Mouse (Mus musculus): ENCODE data around the gene Txk. TPM values are rescaled to one million over a fixed set of nuclear protein-coding genes. Genes with fewer than 3 reads are reported as not detected.

Txk gene
- total RNA-seq (2021) = not detected
- long read RNA-seq, experiment 1 = 0 reads
- long read RNA-seq, experiment 2 = 0 reads

DNA sequence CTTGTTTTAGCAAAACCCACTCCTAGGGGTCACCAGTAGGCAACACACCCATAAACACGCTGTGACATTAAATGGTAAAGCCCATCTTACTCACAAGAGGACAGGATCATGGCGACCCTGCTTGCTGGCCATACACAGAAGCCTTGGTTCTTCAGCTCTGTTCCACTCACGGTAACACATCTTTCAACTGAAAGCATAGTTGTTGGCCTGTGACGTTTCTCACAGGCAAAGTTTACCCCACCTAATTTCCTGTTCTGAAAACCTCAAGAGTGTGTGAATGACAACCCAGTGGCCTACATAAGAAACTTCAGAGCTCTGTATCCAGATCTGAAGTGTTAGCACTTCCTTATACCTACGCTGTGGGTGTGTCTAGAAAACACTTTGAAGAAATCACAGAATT, at the start of gene Txk:
Gene Txk (minus strand): TSS at position 193 of the 400 bp plus-strand sequence.
- DNase-seq (ENCODE audit: low spot score in 2 of 2) = no peak

DNA sequence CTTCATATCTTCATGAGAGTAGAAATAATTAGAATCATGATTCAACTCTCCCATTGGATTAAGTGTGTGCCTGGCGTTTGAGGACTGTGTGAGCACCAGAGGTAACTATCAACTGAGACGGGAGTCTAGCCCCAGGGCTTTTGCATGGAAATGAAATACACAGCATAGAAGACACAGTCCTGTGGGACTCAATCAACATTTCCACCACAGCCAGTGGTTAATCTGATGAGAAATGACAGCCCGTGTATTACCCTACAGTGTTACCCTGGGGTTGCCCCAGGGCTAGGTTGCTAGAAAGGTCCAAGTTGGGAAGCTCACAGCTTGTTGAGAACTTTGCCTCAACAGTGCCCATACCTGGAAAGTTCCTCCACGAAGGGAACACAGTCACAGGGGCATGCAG, 46.0 kb upstream of the Txk start:
- no peak for DNase-seq (ENCODE audit: low spot score in 2 of 2)

DNA sequence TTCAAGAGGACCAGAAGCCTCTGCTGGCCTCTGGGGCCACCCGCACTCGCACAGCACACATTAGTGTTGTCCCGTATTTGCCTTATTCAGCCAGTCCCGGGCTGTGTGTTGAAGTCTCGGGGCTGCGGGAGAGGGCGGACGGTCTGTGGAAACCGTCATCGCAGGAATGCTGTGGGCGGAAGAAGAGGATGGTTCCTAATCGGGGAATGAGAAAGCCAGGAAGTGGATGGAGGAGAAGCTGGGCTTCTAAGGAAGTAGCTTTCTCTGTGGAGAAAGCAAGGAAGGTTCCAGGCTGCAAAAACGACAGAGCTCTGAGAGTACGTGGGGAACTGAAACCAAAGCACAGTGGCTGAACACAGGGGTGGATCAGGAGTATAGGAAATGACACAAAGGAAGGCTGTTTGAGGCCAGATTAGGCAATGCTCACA, 43.6 kb upstream of the Txk start:
- DNase-seq (ENCODE audit: low spot score in 2 of 2) = no peak

DNA sequence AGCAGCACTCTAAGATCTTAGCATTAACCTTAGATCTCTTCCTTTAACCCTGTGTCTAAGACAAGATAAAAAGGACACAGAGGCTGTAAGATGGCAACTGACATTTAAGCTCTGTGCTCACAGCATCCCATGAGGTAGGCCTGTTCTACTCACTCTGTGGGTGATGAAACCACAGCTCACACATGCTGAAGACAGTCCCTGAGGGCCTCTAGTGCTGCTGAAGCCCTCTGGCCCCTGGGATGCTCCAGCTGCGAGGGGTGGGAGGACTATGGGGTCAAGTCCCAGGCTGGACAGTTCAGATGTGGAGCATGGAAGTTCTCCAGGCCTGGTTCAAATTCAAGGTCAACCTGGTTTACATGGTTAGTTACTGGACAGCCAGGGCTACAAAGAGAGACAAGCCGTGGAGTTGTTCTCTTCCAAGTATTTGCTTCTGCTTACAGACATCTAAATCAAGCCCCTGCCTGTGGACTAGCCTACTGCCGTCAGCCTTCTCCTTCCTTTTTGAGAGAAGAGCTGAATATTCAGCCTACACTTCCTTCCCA, 40.8 kb upstream of the Txk start:
- no peak for DNase-seq (ENCODE audit: low spot score in 2 of 2)

DNA sequence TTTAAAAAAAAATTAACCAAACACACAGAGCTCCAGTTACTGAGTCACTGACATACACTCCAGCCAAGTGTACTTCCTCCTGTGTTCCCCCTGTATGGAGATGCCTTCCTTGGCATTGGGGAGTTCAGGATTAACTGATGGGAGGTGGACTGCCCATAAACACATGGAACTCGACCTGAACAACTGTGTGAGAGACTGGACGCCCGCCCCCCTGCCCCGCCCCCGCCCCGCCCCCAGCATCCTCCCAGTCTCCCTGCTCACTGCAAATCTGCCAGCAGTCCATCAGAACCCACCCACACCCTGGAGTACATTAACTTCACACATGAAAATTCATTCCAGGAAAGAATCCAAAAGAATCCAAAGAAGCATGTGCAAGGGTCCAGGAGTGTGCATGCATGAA, 39.2 kb upstream of the Txk start:
- no peak for DNase-seq (ENCODE audit: low spot score in 2 of 2)

DNA sequence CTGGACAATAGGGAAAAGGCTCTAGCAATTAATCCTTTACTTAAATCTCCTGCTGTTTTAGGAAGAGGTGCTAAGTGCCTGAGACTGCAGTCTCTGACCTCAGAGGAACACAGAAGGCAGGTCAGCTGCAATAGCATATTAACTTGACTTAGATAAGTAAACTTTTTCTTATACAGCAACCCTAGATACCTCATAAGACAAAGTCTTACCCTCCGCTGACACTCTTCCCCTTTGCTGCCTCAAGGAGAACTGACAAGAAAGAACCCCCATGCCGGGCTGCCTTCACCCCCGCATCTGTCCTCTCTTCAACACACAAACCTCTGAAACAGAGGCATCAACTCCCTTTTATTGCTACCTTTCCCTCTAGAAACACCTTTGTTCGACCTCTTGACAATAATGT, 38.8 kb upstream of the Txk start:
- no peak for DNase-seq (ENCODE audit: low spot score in 2 of 2)

DNA sequence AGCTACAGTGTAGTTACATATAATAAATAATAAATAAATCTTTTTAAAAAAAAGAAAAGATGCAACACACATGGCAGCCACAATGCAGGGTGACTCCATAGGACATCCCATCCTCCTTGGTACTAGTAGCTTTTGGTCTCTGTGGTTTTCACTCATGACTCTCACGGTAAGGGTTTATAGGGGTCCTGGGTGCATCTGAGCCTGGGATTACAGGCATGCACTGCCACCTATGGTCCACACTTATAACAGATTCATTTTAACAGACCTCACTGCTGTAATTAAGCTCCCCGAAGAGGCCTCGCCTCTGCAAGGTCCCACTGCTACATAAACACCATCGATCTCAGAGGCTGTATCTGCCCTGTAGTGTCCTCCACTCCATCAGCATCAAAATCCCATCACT, 32.9 kb upstream of the Txk start:
- no peak for DNase-seq (ENCODE audit: low spot score in 2 of 2)

DNA sequence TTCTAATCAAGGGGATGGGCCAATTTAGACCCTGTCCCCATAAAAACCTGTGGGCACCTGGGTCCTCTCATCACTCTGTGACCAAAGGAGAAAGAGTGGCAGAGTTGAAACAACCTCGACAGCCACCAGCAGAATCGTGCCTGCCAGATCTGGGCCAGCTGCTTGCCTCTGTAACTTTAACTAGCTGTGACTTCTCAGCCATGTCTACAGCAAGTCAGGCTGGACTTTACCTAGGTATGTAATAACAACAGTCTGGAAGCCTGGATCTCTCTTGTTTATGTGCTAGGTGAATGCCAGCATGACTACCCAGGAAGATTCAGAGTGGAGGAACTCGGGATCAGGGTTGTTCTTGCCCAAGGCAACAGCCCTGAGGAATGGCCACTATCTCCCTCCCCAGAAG, 32.1 kb upstream of the Txk start:
- DNase-seq (ENCODE audit: low spot score in 2 of 2) = no peak

DNA sequence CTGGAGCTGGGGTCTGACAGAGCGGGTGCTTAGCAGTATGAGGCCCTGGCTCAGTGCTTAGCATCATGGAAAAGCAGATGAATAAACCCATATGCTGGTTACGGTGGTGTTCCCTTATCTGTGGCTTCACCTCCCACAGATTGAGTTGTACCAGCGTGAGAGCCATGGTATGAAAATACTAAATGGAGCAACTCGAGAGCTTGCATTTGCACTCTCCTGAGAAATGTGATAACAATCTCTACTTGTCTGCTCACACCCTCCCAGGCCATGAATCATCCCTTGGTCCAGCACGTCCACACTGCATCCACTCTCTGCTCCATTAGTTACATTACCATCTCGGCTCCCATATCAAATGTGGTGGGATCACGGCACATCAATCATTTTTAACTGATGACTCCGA, 31.4 kb upstream of the Txk start:
- DNase-seq (ENCODE audit: low spot score in 2 of 2) = peak in 1 of 2 experiments; percentile 46

DNA sequence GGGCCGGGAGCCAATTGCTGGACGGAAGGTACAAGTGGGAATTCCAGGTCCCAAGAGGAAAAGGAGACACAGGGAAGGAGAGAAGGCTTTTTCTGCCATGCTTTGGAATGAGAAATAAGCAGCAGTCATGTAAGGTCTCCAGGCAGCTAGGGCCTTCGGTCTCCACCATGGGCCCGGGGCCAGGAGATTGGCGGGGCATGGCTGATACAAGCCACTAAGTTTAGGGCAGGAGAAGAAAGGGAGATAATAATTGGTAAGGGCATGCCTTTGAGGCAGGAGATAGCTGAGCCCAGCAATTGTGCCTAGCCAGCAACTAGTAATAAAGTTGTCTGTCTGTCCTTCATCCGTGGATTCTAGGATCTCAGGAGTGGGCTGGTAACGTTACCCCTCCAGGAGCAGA, 30.5 kb upstream of the Txk start:
- no peak for DNase-seq (ENCODE audit: low spot score in 2 of 2)

DNA sequence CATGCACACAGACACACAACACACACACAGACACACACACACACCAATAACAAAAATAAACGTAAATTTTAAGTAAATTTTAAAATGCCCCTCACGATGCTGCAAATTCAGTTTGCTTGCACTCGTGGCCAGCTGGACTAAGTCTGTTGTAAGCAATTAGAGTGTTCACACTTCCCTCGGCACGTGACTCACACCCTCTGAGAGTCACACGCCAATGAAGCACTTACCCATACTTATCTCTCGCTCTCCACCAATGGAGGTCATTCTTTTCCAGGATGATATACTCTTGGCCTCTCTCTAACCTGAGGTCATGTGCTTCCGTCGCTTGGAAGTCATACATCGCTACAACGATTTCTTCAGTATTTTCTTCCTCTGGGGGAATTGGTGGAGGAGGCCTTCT, 29.2 kb upstream of the Txk start:
- no peak for DNase-seq (ENCODE audit: low spot score in 2 of 2)

DNA sequence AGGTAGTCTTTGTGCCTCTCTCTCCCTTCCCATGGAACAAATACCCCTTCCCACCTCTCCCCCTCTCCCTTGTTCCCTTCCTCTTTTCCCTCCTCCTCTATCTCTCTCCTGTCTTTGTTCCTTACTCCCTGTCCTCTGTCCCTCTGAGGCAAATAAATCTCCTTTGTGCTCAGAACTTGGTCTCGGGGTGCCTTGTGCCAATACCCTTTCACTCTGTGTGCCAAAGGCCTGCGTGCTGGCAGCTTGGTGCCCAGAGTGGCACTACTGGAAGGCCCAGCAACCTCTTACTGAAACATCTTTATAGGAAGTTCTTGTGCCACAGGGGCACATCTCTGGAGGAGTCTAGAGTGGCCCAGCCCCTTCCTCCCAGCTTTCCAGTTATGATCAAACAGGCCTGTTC, 24.0 kb upstream of the Txk start:
- DNase-seq (ENCODE audit: low spot score in 2 of 2) = no peak

DNA sequence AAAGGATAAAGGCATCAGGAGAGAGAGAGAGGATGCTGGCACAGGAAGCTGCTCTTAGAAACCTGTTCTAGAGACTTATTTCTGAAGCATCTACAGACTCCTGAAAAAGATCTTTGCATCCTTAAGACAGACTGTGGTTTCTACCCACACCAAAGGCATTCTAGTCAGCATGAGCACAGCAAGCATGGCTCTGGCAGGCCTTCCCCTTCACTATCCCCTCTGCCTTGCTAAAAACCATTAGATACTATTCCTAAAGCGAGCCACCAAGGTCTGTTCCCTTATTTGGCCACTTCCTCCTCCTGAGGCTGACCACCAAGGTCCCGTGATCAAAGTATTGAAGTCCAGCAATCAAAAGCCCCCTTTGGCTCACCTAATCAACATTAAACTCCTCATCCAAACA, 23.6 kb upstream of the Txk start:
- DNase-seq (ENCODE audit: low spot score in 2 of 2) = no peak

DNA sequence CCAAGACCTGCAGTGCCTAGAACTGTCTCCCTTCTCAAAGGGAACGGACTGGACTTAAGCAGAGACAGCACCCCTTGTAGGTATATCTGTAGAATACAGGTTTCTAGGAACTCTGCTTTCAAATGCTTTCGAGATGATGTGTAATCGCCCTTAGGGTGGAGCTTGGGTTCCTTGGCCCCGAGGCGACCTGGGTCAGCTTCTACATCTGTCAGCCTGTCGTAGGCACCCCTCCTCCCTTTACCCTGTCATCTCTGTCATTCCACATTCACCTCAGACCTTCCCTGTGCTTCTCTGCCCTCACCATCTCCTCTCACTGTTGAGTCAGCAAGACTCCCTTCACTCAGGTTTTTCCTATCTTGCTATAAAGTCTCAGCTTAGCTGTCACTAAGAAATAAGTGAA, 17.3 kb upstream of the Txk start:
- no peak for DNase-seq (ENCODE audit: low spot score in 2 of 2)

DNA sequence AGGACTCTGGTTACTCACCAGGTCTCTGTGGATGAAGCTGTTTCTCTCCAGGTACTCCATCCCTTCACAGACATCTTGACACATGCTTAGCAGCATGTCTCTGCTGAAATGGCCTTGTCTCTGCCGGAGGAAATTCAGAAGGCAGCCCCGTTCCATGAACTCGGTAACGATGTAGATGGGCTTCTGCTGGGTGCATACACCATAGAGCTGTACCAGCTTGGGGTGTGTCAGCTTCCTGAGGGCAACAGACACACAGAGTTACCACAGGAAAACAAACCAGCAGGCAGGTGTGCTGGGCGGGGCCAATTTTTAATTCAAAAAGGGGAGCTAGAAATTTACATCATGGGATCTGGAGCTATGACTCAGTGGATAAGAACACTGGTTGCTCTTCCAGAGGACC, 11.0 kb upstream of the Txk start:
- no peak for DNase-seq (ENCODE audit: low spot score in 2 of 2)

DNA sequence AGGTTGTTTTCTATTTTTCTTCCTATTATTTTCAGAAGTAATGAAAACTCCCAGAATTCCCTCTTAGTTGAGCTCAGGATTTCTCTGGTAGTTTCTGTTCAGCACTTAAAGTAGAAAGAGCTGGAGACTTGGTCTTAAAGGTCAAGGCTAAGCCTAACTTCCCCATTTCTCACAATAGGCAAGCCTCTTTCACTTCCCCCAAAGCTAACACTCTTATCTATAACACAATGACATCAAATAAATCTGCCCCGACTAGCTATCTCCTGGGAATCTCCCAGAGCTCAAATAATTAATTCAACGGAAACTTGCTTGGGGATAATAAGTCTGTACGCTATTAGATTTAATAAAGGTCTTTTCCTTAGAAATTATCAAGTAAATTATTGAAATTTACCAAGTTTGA, 10.4 kb upstream of the Txk start:
- no peak for DNase-seq (ENCODE audit: low spot score in 2 of 2)

DNA sequence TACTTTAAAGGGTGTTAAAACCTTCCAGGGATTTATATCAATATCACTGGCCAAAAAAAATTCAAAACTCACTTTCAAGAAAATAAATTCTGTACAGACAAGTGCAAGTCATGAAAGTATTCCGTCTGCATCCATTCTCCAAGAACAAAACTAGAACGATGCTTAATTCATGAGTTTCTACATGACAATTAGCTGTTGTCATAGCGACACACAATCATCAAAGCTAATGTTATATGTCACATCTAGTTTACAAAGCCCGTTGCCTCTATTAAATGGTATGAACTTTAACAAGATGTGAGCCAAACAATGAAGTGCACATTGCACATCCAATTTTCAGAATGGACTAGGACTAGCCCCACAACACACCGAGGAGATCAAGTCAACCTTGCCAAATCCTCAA, 9.2 kb upstream of the Txk start:
- DNase-seq (ENCODE audit: low spot score in 2 of 2) = no peak

DNA sequence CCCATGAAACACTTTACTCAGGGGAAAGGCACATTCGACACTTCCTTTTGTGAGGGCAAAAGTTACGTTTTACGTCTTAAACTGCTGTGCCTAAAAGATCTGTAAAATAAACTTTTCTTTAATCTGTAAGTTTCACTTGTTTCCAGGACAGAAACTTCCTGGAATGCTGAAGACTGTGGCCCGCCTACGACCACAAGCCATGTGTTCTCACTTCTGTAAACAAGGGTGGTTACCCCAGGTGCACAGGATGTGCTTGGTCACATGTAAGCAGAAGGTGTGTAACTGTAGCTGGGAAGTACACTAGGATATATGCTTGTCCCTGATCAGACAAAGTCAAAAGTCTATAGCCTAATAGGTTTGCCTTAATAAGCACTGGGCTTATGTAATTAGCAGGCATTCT, 8.7 kb upstream of the Txk start:
- no peak for DNase-seq (ENCODE audit: low spot score in 2 of 2)

DNA sequence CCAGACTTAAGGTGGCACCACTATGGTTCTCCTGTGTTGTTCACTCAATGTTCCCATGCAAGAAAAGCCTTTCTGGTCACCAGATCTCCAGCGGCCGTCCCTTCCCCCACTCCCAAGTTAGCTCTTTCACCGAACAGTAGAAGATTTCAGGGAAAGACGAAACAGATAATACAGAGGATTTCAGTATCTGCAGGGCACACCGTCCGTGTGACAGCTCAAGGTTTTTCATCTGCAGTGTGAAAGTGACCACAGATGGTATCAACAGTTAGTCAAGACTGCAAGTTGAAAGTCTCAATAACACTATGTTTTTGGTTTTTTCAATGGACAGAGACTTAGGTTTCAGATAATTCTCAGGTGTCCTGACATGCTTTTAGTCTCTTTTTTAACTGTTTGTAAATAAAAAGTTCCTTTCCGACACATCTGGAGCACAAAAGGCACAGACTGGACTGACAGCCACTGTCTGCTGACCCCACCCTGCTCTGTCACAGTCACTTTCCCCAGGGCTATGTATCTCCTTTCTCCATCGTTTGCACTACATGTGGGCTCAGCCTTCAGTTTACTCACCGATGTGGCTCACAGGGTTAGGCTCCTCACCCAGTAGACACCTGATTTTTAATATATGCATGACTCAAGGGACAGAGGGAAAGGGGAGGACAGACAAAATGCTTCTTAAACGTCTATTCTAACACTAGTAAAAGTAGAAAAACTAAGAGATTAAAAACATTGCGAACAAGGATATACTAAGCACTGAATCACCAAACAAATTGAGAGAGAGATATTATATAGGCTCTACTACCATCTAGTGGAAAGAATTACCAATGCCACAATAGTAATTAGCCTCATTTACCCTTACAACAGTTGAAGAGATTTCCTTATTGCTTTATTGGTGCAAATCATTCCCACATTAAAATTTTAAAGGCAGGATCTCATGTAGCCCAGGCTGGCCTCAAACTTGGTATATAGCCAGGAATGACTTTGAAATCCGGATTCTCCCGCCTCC, 6.6 kb upstream of the Txk start:
- no peak for DNase-seq (ENCODE audit: low spot score in 2 of 2)

DNA sequence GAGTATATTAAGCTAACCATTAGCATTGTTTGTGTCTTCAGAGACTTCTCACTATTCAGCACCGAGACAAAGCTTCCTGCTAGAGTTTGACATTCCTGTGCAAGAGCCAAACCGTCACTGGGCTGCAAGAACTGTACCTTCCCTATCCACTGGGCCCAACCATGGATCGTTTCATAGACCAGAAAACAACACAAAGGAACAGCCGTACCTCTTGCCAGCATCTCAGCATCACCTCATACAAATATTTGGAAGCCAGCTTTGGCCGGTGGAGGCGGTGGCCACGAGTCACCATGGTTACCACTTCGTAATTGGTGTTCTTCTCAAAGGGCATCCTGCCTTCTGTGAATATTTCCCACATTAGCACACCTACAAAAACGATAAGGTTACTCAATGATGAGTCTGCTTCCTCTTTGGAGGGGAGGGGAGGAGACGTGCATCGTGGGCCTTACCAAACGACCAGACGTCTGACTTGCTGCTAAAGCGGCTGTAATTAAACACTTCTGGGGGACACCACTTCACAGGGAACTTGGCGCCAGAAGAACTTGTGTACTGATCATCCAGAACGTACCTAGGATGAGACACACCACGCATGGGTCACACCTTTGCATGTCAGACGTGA, 4.7 kb upstream of the Txk start:
- no peak for DNase-seq (ENCODE audit: low spot score in 2 of 2)

DNA sequence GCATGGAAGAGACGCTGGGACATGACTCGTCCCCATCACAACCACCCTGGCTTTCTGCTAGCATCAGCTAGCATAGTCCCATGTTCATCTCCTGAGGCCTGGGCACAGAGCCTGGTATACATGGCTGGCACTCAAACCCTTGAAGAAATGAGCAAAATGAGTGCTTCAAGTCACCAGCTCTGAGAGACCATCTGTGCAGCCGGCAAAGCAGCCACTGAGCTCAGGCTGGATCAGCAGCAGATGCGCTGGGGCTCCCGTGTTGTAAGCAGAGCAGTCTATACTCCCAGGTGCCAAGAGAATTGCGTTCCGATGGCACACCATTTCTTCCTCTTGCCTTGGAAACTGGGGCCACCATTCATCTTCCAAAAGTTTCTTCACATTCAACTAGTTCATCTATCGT, 3.4 kb upstream of the Txk start:
- peak; percentile 20 to 30 for DNase-seq (ENCODE audit: low spot score in 2 of 2)

DNA sequence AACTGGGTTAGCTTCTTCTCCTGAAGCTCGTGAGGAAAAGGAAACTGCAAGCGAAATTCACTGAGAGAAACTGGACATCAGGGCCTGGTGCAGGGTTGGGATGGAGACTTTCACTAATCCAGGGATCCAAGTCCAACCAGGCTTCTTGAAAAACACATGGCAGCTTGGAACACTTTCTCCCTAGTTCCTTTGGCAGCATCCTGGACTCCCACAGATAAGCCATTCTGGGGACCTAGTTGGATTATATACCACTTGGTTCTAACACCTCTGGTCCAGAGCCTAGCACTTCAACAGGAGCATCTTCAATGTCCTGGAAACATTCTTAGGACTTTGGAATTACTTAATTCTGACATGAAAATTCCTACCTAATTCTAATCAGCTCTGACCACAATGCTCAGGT, 2.5 kb upstream of the Txk start:
- no peak for DNase-seq (ENCODE audit: low spot score in 2 of 2)
